Mouse (Mus musculus) hindbrain, embryonic 15.5 days (tissue): ENCODE data around the gene Zbtb42. TPM values are rescaled to one million over a fixed set of nuclear protein-coding genes. Genes with fewer than 3 reads are reported as not detected.

Experiments
- ATAC-seq: fragments of 200-750 bp; cut with Nextera tagmentation; 2 replicates; pipeline ENCODE4 v1.8.0; 2017; ENCODE audit warnings: low read depth, moderate number of reproducible peaks, moderate TSS enrichment; ENCODE audit not compliant: low FRiP score
- H3K27ac ChIP-seq: fragments of 300-500 bp; sonication (generic); replicated peaks from 2 replicates; pipeline ENCODE4 v1.5.1; 2015; ENCODE audit warnings: mild to moderate bottlenecking, inconsistent platforms
- H3K27me3 ChIP-seq: fragments of 300-500 bp; sonication (generic); 2 replicates; pipeline ENCODE4 v1.6.1; 2015; ENCODE audit warnings: control low read depth, inconsistent platforms
- H3K36me3 ChIP-seq: fragments of 300-500 bp; sonication (generic); 2 replicates; pipeline ENCODE4 v1.6.1; 2015; ENCODE audit warnings: control low read depth, inconsistent platforms
- H3K4me1 ChIP-seq: fragments of 300-500 bp; sonication (generic); replicated peaks from 2 replicates; pipeline ENCODE4 v1.6.1; 2015; ENCODE audit warnings: control low read depth, inconsistent platforms
- H3K4me2 ChIP-seq: fragments of 300-500 bp; sonication (generic); 2 replicates; pipeline ENCODE4 v1.6.1; 2015; ENCODE audit warnings: moderate library complexity, mild to moderate bottlenecking, inconsistent platforms
- H3K4me3 ChIP-seq: fragments of 300-500 bp; sonication (generic); 2 replicates; pipeline ENCODE4 v1.5.1; 2015; ENCODE audit warnings: mild to moderate bottlenecking, inconsistent platforms
- H3K9ac ChIP-seq: fragments of 300-500 bp; sonication (generic); 2 replicates; pipeline ENCODE4 v1.6.1; 2015; ENCODE audit warnings: inconsistent platforms
- H3K9me3 ChIP-seq: fragments of 300-500 bp; sonication (generic); 2 replicates; pipeline ENCODE4 v1.6.1; 2016; ENCODE audit warnings: control low read depth, inconsistent platforms
- WGBS: fragments of 180-500 bp; shearing (Covaris S2); methylation state at CpG from one replicate; pipeline ENCODE4 v1.1.7; 2015; 5-methylcytosine and 5-hydroxymethylcytosine counted together
- polyA plus RNA-seq: library from polyadenylated mRNA; unstranded; fragments of >200 nt; fragmentation: Nextera tagmentation; extraction: Ambion mirVana; gene quantifications from 2 replicates; pipeline ENCODE4 v1.2.1, GENCODE M21; 2015

The Zbtb42 gene
- 2.3 and 4.2 TPM in 2 replicates for polyA plus RNA-seq

DNA sequence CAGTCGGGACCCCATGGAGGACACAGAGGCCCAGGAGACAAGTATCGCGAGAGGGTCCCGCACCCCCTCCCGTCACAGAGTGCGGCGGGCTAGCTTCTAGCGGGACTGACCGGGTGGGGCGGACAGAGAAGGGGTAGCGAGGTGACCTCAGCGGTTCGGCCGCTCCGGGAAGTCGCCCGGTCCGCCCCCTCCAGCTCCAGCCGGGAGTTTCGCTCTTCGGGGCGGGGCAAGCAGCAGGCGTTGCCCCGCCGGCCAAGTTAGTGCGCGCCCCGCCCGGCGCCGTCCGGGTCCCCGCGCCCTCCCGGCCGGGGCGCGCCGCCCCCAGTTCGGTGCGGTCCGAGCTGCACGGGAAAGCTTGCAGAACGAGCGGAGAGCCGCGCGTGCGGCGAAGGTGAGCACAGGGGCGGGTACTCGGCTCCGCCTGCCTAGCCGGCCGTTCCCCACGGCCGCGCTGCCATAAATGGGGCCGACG is at the start of gene Zbtb42:
Gene Zbtb42 (plus strand): TSS at position 274 of the 472 bp plus-strand sequence.
- H3K27ac ChIP-seq = no peak within 1 kb of the TSS
- H3K4me3 ChIP-seq = peak within 1 kb of the TSS; percentile 49
- no peak for ATAC-seq
- peaks cover 42% of the 10 kb centered on the region for H3K4me1 ChIP-seq
- no peaks in the 10 kb centered on the region for H3K9me3 ChIP-seq
- peaks cover 39% of the 10 kb centered on the region for H3K27me3 ChIP-seq
- peak within 1 kb of the TSS; percentile 35 for H3K9ac ChIP-seq
- under 1% methylated on average over 59 of the region's 60 CpGs for WGBS
- no peaks in the 10 kb centered on the region for H3K36me3 ChIP-seq
- H3K4me2 ChIP-seq = peak within 1 kb of the TSS; percentile 97

DNA sequence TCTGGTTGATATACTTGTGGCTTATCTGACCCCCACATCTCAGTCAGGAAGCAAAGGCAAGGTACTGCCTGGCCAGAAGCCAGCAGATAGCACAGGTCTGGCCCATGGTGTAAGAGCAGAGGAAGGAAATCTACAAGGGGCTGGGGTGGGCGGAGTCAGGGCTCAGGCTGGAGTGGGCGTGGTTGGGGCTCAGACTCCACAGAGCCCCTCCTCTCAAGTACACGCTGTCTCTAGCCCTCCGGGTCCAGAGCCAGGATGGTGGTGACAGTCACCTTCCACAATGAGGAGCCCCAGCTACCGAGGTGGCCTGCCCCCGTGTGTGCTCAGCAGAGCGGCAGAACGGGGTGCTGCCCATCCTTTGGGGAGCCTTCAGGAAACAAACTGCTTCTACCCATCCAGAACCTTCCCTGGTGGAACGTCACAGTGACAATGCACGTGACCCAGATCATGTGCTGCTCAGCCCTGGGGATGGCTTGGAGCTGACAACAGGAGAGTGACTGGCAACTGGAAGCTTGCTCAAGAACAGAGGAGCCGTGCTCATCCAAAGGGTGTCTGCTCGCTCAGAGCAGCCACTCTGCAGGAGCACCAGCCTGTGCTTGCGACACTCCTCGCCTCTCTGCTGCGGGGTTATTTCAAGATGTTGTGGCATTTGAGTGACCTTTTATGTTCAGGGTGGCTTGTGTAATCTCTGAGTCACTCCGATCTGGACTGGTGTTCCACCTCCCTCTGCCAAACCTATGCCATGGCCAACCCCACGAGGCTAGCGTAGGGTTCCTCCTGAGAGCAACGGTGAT is 49.5 kb upstream of the Zbtb42 start:
- Histone ChIP-seq H3K9me3 (no peaks in the 10 kb centered on the region), H3K27me3 (no peaks in the 10 kb centered on the region), H3K36me3 (no peaks in the 10 kb centered on the region), H3K4me1 (peaks cover 11% of the 10 kb centered on the region), H3K27ac (no peak overlapping the region), H3K9ac (no peak overlapping the region), H3K4me2 (peak overlapping the region; percentile 51), H3K4me3 (peak overlapping the region; percentile 20)
- ATAC-seq = peak; percentile 75
- 42% methylated on average over 19 of the region's 19 CpGs for WGBS

GRCm38 (mm10) chr12:112630029-112630428 is 48.6 kb upstream of the Zbtb42 start:
- no peaks in the 10 kb centered on the region for H3K27me3 ChIP-seq
- H3K4me3 ChIP-seq = no peak overlapping the region
- no peak overlapping the region for H3K27ac ChIP-seq
- peaks cover 11% of the 10 kb centered on the region for H3K4me1 ChIP-seq
- 96% methylated on average over 12 of the region's 12 CpGs for WGBS
- ATAC-seq = no peak
- no peaks in the 10 kb centered on the region for H3K36me3 ChIP-seq
- H3K9me3 ChIP-seq = no peaks in the 10 kb centered on the region
- H3K4me2 ChIP-seq = no peak overlapping the region
- H3K9ac ChIP-seq = no peak overlapping the region

GRCm38 (mm10) chr12:112630796-112631195 is 47.8 kb upstream of the Zbtb42 start:
- H3K36me3 ChIP-seq = no peaks in the 10 kb centered on the region
- H3K9me3 ChIP-seq = no peaks in the 10 kb centered on the region
- H3K27ac ChIP-seq = no peak overlapping the region
- no peaks in the 10 kb centered on the region for H3K27me3 ChIP-seq
- ATAC-seq = no peak
- no peak overlapping the region for H3K9ac ChIP-seq
- no peak overlapping the region for H3K4me2 ChIP-seq
- WGBS = 82% methylated on average over 5 of the region's 5 CpGs
- H3K4me1 ChIP-seq = peaks cover 11% of the 10 kb centered on the region
- H3K4me3 ChIP-seq = no peak overlapping the region

DNA sequence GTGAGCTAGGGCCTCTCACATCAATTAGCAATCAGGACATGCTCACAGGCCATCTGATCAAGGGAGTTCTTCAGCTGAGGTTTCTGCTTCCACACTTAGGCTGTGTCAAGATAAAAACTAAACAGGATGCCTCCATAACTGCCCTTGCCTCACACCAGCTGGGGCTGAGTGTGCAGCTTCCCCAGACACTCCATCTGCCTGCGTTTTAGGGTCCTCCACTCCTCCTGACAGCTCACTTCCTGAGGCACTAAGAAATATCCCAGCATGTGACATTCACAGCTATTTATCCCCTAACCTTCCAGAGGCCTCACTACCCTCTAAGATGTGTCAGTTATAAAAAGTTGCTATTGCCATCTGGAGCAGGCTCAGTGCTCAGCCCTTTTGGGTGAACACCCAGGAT is 47.2 kb upstream of the Zbtb42 start:
- Histone ChIP-seq H3K9ac (no peak overlapping the region), H3K4me3 (no peak overlapping the region), H3K9me3 (no peaks in the 10 kb centered on the region), H3K27me3 (no peaks in the 10 kb centered on the region), H3K27ac (no peak overlapping the region), H3K4me1 (peaks cover 11% of the 10 kb centered on the region), H3K36me3 (no peaks in the 10 kb centered on the region), H3K4me2 (no peak overlapping the region)
- no peak for ATAC-seq
- 61% methylated on average over 1 of the region's 1 CpGs for WGBS

GRCm38 (mm10) chr12:112632084-112632777 is 46.4 kb upstream of the Zbtb42 start:
- no peak for ATAC-seq
- Histone ChIP-seq H3K27me3 (no peaks in the 10 kb centered on the region), H3K9me3 (no peaks in the 10 kb centered on the region), H3K36me3 (no peaks in the 10 kb centered on the region), H3K4me1 (peaks cover 11% of the 10 kb centered on the region), H3K4me3 (no peak overlapping the region), H3K4me2 (no peak overlapping the region), H3K9ac (no peak overlapping the region), H3K27ac (no peak overlapping the region)
- 75% methylated on average over 11 of the region's 11 CpGs for WGBS

- peaks cover 11% of the 10 kb centered on the region for H3K4me1 ChIP-seq
- WGBS = 76% methylated on average over 5 of the region's 5 CpGs
- no peak overlapping the region for H3K4me3 ChIP-seq
- H3K4me2 ChIP-seq = no peak overlapping the region
- no peaks in the 10 kb centered on the region for H3K36me3 ChIP-seq
- H3K27ac ChIP-seq = no peak overlapping the region
- H3K9ac ChIP-seq = no peak overlapping the region
- H3K9me3 ChIP-seq = no peaks in the 10 kb centered on the region
- no peak for ATAC-seq
- H3K27me3 ChIP-seq = no peaks in the 10 kb centered on the region
Observed at GRCm38 (mm10) chr12:112632907-112633306, 45.7 kb upstream of the Zbtb42 start.

GRCm38 (mm10) chr12:112633686-112634085 is 44.9 kb upstream of the Zbtb42 start:
- no peak overlapping the region for H3K4me2 ChIP-seq
- H3K36me3 ChIP-seq = no peaks in the 10 kb centered on the region
- H3K9ac ChIP-seq = no peak overlapping the region
- no peaks in the 10 kb centered on the region for H3K27me3 ChIP-seq
- no peak for ATAC-seq
- H3K27ac ChIP-seq = no peak overlapping the region
- peaks cover 9% of the 10 kb centered on the region for H3K4me1 ChIP-seq
- H3K4me3 ChIP-seq = no peak overlapping the region
- no peaks in the 10 kb centered on the region for H3K9me3 ChIP-seq
- WGBS = 75% methylated on average over 9 of the region's 9 CpGs

GRCm38 (mm10) chr12:112639526-112639925 is 39.1 kb upstream of the Zbtb42 start:
- 0 out of 2 replicates have a peak, but pooled peaks cover 2% of the 10 kb centered on the region for H3K4me1 ChIP-seq
- H3K27ac ChIP-seq = no peak overlapping the region
- ATAC-seq = no peak
- WGBS = 88% methylated on average over 10 of the region's 10 CpGs
- no peaks in the 10 kb centered on the region for H3K9me3 ChIP-seq
- H3K9ac ChIP-seq = no peak overlapping the region
- no peaks in the 10 kb centered on the region for H3K36me3 ChIP-seq
- H3K4me3 ChIP-seq = no peak overlapping the region
- H3K4me2 ChIP-seq = no peak overlapping the region
- no peaks in the 10 kb centered on the region for H3K27me3 ChIP-seq

DNA sequence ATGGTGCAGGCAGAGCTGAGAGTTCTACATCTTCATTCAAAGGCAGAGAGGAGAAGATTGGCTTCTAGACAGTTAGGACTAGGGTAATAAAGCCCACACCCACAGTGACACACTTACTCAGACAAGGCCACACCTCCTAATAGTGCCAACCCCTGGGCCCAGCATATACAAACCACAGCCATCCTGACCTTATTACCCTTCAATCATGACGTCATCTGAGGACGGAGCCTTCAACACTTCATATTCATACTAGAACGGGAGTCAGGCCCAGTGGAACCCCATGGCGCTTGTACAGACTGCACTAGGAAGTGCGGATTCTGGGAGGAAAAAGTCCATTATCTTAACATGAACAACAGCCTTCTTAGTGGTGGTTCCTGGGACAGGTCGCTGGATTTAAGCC is 35.5 kb upstream of the Zbtb42 start:
- ATAC-seq = no peak
- Histone ChIP-seq H3K36me3 (peaks cover 6% of the 10 kb centered on the region; the same call in 1 of the 2 replicates), H3K4me1 (peaks cover 21% of the 10 kb centered on the region), H3K4me3 (no peak overlapping the region), H3K9ac (no peak overlapping the region), H3K27ac (no peak overlapping the region), H3K4me2 (no peak overlapping the region), H3K27me3 (no peaks in the 10 kb centered on the region), H3K9me3 (no peaks in the 10 kb centered on the region)
- WGBS = 90% methylated on average over 6 of the region's 6 CpGs

DNA sequence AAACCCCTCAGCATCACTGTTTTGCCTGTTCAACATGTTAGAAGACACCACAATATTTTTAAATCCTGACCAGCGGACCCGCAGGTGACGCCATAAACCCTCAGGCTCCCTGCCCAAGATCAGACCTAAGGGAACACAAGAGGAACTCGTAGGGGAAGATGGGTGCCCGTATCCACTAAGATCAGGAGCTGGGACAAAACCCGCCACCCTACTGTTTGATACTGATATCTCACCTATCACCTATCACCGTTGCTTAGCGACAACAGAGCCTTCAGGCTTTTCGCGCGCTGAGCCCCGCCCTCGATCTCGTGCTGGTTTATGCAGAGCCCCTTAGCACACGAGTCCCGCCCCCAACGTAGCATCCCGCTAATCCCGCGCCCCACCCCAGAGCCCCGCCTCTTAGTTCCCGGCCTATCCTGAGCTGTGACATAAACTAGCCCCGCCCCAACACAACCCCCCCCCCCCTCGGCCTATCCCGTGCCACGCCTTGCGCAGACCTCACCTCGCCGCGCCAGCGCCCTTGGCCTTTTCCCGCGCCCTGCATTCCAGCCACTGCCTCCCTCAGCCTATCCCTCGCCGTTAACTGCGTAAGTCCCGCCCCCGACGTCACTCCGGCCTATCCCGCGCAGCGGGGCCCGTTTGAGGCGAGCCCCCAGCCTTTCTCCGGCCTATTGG is 34.3 kb upstream of the Zbtb42 start, which contains the start of gene Siva1:
Gene Siva1 (plus strand): TSS at position 500 of the 675 bp plus-strand sequence.
- Histone ChIP-seq H3K4me3 (peak within 1 kb of the TSS; percentile 57), H3K4me1 (peaks cover 21% of the 10 kb centered on the region), H3K36me3 (peaks cover 18% of the 10 kb centered on the region; the same call in 1 of the 2 replicates), H3K27me3 (no peaks in the 10 kb centered on the region), H3K9me3 (no peaks in the 10 kb centered on the region), H3K9ac (peak within 1 kb of the TSS; percentile 67), H3K4me2 (peak within 1 kb of the TSS; percentile 73), H3K27ac (peak within 1 kb of the TSS; percentile 86)
- WGBS = 1% methylated on average over 46 of the region's 46 CpGs
- ATAC-seq = peak; percentile 98
